Mouse (Mus musculus) hindbrain, embryonic 11.5 days (tissue): ENCODE measurements at regions not wholly inside any gene's neighbourhood (a gene's known extent, or its start where the extent isn't known, plus 50 kb on each side); places are given as distances from the start of the nearest gene placed in this dataset.

Experiments
- ATAC-seq: fragments of 200-750 bp; cut with Nextera tagmentation; 2 replicates; pipeline ENCODE4 v1.8.0; 2017; ENCODE audit warnings: mild to moderate bottlenecking, moderate TSS enrichment, moderate library complexity; ENCODE audit not compliant: low FRiP score
- DNase-seq: peaks from one replicate; pipeline ENCODE4 v3.0.0-alpha.2; 2015; ENCODE audit warnings: low spot score
- H3K27ac ChIP-seq: fragments of 300-500 bp; sonication (generic); 2 replicates; pipeline ENCODE4 v1.5.1; 2014; ENCODE audit warnings: mild to moderate bottlenecking, low read depth, low read length
- H3K27me3 ChIP-seq: fragments of 300-500 bp; sonication (generic); 2 replicates; pipeline ENCODE4 v1.6.1; 2014; ENCODE audit warnings: mild to moderate bottlenecking, low read length, moderate library complexity, mixed read lengths; ENCODE audit not compliant: control insufficient read depth, insufficient read depth
- H3K36me3 ChIP-seq: fragments of 300-500 bp; sonication (generic); 2 replicates; pipeline ENCODE4 v1.6.1; 2014; ENCODE audit warnings: mild to moderate bottlenecking, low read length, moderate library complexity, mixed read lengths; ENCODE audit not compliant: control insufficient read depth, insufficient read depth
- H3K4me1 ChIP-seq: fragments of 300-500 bp; sonication (generic); replicated peaks from 2 replicates; pipeline ENCODE4 v1.6.1; 2014; ENCODE audit warnings: low read length, mixed read lengths; ENCODE audit not compliant: control insufficient read depth, insufficient read depth
- H3K4me2 ChIP-seq: fragments of 300-500 bp; sonication (generic); replicated peaks from 2 replicates; pipeline ENCODE4 v1.6.1; 2014; ENCODE audit warnings: mild to moderate bottlenecking, low read depth, low read length
- H3K4me3 ChIP-seq: fragments of 300-500 bp; sonication (generic); 2 replicates; pipeline ENCODE4 v1.5.1; 2014; ENCODE audit warnings: low read depth, low read length
- H3K9ac ChIP-seq: fragments of 300-500 bp; sonication (generic); 2 replicates; pipeline ENCODE4 v1.6.1; 2014; ENCODE audit warnings: low read depth, low read length
- H3K9me3 ChIP-seq: fragments of 300-500 bp; sonication (generic); 2 replicates; pipeline ENCODE4 v1.6.1; 2016; ENCODE audit warnings: low read length; ENCODE audit not compliant: control insufficient read depth
- whole genome bisulfite sequencing: fragments of 180-500 bp; shearing (Covaris S2); extraction: QIAGEN DNeasy Blood & Tissue Kit; methylation state at CpG from one replicate; pipeline ENCODE4 v1.1.7; 2014; 5-methylcytosine and 5-hydroxymethylcytosine counted together

DNA sequence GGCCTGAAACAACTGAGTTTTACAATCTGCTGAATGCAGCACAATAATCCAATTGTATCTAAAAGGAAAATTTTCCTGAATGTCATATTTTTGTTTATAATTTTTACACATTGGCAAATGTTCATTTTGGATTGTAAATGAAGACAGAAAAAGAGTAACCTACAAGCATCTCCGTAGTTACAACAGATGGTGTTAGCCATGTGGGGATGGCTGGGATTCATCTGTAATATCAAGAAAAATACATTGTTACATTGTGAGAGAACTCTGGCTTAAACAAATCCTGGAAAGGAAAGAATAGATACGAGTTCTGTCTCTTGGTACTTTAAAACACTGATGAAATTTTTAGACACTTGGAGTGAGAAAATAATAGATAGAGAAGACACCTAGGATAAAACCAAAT is 1106.0 kb downstream of the Grm8 start:
- no peaks in the 10 kb centered on the region for H3K4me1 ChIP-seq
- no peaks in the 10 kb centered on the region for H3K36me3 ChIP-seq
- H3K27ac ChIP-seq: no peak overlapping the region
- no peak overlapping the region for H3K4me2 ChIP-seq
- no peaks in the 10 kb centered on the region for H3K9me3 ChIP-seq
- DNase-seq (no peak), ATAC-seq (no peak)
- WGBS: 80% methylated on average over 2 of the region's 2 CpGs
- H3K9ac ChIP-seq: no peak overlapping the region
- no peaks in the 10 kb centered on the region for H3K27me3 ChIP-seq
- H3K4me3 ChIP-seq: no peak overlapping the region

DNA sequence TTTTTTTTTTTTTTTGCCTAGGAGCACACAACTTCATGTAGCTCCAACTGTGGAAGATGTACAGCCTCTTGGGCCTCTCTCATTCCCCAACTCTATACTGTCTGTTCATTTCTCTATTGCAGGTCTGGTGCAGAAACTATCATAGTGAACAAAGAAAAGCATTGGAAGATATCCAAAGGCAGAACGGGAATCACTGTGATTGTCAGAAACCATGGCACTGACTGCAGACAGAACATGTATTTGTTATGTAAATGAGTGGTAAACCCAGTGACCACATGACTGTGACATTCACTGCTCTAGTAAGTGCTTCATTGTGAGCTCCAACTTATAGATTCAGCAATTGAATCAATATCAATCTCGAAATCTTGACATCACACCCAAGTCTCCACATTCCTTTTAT is 1106.6 kb downstream of the Grm8 start:
- H3K4me3 ChIP-seq: no peak overlapping the region
- no peaks in the 10 kb centered on the region for H3K9me3 ChIP-seq
- no peaks in the 10 kb centered on the region for H3K36me3 ChIP-seq
- ATAC-seq (peak; percentile 84), DNase-seq (peak; percentile 1)
- WGBS: 63% methylated on average over 2 of the region's 2 CpGs
- no peak overlapping the region for H3K27ac ChIP-seq
- no peaks in the 10 kb centered on the region for H3K4me1 ChIP-seq
- no peaks in the 10 kb centered on the region for H3K27me3 ChIP-seq
- H3K9ac ChIP-seq: no peak overlapping the region
- no peak overlapping the region for H3K4me2 ChIP-seq

DNA sequence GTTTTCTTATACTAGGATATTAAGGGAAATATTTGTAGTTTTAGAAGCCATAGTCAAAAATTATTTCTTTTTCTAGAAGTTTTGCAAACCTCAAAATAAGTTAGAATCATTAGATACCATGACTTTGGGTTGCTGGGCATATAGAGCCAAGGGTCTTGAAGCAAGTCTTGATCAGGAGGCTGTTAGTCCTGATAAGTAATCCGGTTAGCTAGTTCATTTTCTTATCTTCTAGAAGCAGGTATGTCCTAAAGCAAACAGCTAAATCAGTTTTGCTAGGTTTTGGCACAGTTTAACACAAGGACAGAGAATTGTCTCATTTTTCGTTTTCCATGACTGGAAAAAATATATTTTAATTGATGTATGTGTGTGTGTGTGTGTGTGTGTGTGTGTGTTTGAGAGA is 1113.3 kb downstream of the Grm8 start:
- ATAC-seq (no peak), DNase-seq (no peak)
- Histone ChIP-seq H3K4me1 (no peaks in the 10 kb centered on the region), H3K36me3 (no peaks in the 10 kb centered on the region), H3K27ac (no peak overlapping the region), H3K4me3 (no peak overlapping the region), H3K4me2 (no peak overlapping the region), H3K9me3 (no peaks in the 10 kb centered on the region), H3K27me3 (no peaks in the 10 kb centered on the region), H3K9ac (no peak overlapping the region)
- WGBS: 78% methylated on average over 2 of the region's 2 CpGs

DNA sequence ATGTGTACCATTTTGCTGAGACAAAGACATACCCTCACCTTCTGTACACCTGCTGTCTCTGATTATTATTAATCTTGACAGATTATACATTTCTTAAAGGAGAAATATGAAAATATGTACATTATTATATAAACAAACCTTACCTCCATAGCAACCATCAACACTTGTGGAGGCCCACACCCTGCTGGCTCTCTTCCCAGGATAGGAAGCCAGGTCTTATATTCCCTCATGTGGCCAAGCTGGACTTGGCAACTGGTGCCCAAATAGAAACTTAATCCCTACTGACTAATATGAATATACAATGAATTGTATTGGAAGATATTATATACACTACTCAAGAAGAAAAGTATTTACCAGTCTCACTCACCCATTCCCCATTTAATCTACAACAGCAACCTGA is 1120.5 kb downstream of the Grm8 start:
- H3K4me1 ChIP-seq: no peaks in the 10 kb centered on the region
- no peaks in the 10 kb centered on the region for H3K9me3 ChIP-seq
- no peaks in the 10 kb centered on the region for H3K27me3 ChIP-seq
- DNase-seq (no peak), ATAC-seq (no peak)
- no peak overlapping the region for H3K9ac ChIP-seq
- no peak overlapping the region for H3K27ac ChIP-seq
- H3K36me3 ChIP-seq: no peaks in the 10 kb centered on the region
- no peak overlapping the region for H3K4me2 ChIP-seq
- H3K4me3 ChIP-seq: no peak overlapping the region

DNA sequence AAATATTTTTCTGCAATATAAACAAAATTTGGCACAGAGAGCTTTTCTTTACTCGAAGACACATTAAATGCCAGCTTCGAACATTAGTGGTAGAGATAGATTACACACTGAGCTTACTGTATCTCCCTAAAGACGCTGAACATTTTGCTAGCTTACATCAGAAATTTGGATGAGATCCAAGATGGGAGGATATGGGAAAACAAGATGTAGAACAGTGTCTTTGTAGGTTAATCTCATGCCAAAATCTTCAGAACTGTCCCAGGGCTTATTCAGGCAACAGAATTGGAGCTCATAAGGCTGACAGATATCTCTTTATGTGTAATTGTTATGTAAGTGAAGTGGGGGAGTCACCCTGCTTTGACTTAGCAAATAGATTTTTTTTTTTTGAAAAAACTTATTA is 1158.4 kb downstream of the Grm8 start:
- ATAC-seq (no peak), DNase-seq (no peak)
- 86% methylated on average over 3 of the region's 3 CpGs for WGBS

DNA sequence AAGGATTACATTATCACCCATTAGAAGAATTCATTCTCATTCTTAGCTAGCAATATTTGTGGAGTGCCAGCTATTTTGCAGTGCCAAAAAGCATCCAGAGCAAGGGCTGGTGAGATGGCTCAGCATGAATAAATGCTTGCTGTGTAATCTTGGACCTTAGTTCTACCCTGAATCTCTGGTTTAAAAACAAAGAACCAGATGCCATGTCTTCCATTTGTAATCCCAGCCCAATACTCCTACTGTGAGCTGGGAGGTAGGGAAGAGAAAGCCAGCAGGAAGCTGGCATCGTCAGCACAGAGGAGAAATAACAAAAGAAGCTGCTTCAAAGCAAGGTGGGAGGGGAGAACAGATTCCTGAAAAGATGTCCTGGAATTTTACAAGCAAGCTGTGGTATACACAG is 1140.1 kb upstream of the Pot1a start:
- WGBS: 3% methylated on average over 1 of the region's 1 CpGs
- no peaks in the 10 kb centered on the region for H3K9me3 ChIP-seq
- DNase-seq (no peak), ATAC-seq (no peak)
- H3K27ac ChIP-seq: no peak overlapping the region
- H3K4me2 ChIP-seq: no peak overlapping the region
- no peak overlapping the region for H3K4me3 ChIP-seq
- H3K9ac ChIP-seq: no peak overlapping the region
- H3K36me3 ChIP-seq: no peaks in the 10 kb centered on the region
- no peaks in the 10 kb centered on the region for H3K27me3 ChIP-seq
- no peaks in the 10 kb centered on the region for H3K4me1 ChIP-seq

More for the DNA sequence above, 1158.4 kb downstream of the Grm8 start:
- H3K4me3 ChIP-seq: no peak overlapping the region
- H3K4me2 ChIP-seq: no peak overlapping the region
- H3K9me3 ChIP-seq: no peaks in the 10 kb centered on the region
- no peaks in the 10 kb centered on the region for H3K4me1 ChIP-seq
- H3K27ac ChIP-seq: no peak overlapping the region
- no peak overlapping the region for H3K9ac ChIP-seq
- no peaks in the 10 kb centered on the region for H3K36me3 ChIP-seq
- H3K27me3 ChIP-seq: no peaks in the 10 kb centered on the region
